Mouse (Mus musculus) layer of hippocampus, postnatal 14 days (tissue): ENCODE measurements at regions not wholly inside any gene's neighbourhood (a gene's known extent, or its start where the extent isn't known, plus 50 kb on each side); places are given as distances from the start of the nearest gene placed in this dataset.
"Not testable (repeated sequence)": the region's sequence is repeated elsewhere in the genome, so short reads cannot be mapped to it uniquely, and the experiment has no call there.

ENCODE experiments used
- DNase-seq, 2 experiments: peaks; one replicate each; pipeline ENCODE4 v3.0.0; 2021 to 2022; ENCODE audit warnings: low spot score in 2 of 2, mixed read lengths in 1 of 2

- DNase-seq: not testable (repeated sequence)
Observed at GRCm38 (mm10) chr7:52732161-52732560, 716.6 kb upstream of the 1700015G11Rik start.

GRCm38 (mm10) chr7:52726236-52726905 lies 710.8 kb upstream of the 1700015G11Rik start:
- DNase-seq: no peak

- peak; percentile 7 to 60 for DNase-seq
Observed at GRCm38 (mm10) chr7:52702464-52703145, 687.1 kb upstream of the 1700015G11Rik start.

GRCm38 (mm10) chr7:52668341-52668740 lies 652.8 kb upstream of the 1700015G11Rik start:
- DNase-seq: no peak
